Mouse (Mus musculus): Measurements from ENCODE around the gene Snx14. TPM values are rescaled to one million over a fixed set of nuclear protein-coding genes. Genes with fewer than 3 reads are reported as not detected.

Snx14 gene
- 10 to 100 TPM; 28.2 to 32.7 TPM for total RNA-seq (2023)

GRCm38 (mm10) chr9:88438555-88439237, at the start of gene Snx14:
Gene Snx14, minus strand, starts transcription at chr9:88438958.

DNA sequence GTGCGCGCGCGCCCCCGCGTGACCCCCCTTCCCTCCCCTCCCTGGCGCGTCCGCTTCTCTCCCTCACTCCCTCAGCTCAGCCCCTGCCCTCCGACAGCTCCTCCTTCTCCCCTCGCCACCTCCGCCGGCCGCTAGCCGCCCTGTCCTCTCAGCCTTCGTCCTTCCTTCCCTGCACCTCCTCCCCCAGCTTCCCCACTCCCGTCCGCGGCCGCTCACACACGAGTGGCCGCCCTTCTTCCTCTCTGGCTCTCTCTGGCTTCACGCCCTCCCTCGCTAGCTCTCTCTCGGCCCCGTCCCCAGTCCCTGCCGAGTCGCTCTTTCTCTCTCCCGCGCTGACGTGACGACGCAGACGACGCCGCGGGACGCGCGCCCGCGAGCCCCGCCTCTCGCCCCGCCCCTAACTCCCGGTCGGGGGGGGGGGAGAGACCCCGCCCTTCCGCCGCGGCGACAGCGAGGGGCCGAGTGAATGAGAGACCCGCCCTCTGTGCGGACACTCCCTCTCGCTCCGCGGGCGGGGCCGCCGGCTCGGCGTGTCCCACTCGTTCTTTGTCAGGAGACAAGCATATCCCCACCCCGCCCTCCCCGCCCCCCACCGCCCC, 43.6 kb upstream of the Snx14 start, which contains the start of gene Syncrip:
TSS of gene Syncrip (minus strand) at position 345 of the 599 bp plus-strand sequence.

DNA sequence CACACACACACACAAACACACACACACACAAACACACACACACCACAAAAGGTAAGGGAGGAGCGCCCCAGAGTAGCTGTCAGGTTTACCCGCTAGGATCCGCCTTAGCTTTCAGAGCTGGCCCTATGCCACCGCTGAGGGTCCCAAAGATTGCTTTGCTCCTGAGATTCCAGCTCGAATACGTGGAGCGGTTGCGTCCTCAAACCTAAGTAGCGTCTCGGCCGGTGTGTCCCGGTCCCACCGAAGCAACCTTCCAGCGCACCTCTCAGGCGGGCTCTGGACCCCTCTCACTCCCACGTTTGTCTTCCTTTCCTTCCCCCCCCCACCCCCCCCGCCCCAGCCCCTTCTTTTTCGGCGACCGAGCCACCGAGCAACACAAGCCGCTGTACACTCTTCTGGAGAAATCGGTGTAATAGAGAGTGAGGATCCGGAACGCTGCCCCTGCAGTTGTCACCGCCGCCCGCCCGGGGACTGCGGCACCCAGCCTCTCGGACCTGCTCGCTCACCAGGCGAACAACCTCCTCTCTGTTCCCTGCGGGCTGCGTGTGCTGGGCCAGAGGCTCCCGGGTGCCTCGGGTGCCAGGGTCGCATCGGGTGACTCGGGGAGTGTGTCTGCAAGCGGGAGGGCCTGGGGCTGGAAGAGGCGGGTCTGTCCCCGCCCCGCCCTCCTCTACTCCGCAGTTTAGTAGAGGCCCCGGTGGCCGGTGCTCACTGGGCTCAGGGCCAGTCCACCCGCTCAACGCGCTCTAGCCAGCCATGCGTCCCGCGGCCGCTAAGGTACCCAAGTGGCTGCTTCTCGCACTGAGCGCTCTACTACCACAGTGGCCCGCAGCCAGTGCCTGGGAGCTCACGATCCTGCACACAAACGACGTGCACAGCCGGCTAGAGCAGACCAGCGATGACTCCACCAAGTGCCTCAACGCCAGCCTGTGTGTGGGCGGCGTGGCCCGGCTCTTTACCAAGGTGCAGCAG, 111.5 kb downstream of the Snx14 start, which contains the start of gene Nt5e:
TSS of gene Nt5e (plus strand) at position 268 of the 972 bp plus-strand sequence.

Other genes starting within 250 kb of the Snx14 start
- gene Nt5e, start 111.8 kb downstream of the Snx14 start, total RNA-seq (2023), result 10 to 100 TPM in 1 of 2 experiments, 1 to 10 TPM in 1; 6.6 to 13.1 TPM
- gene Gm20537, start 17.7 kb upstream of the Snx14 start, total RNA-seq (2023), result 1 to 10 TPM in 1 of 2 experiments, not detected in 1; 2.0 TPM
- 100 to 1,000 TPM; 107 to 118 TPM for gene Syncrip, start 43.6 kb upstream of the Snx14 start, total RNA-seq (2023)
- 10 to 100 TPM in 1 of 2 experiments, 1 to 10 TPM in 1; 9.5 to 11.1 TPM for gene Zfp949, start 109.1 kb upstream of the Snx14 start, total RNA-seq (2023)
- under 1 TPM in 1 of 2 experiments, not detected in 1; 0.27 TPM for gene Trim43a, start 141.9 kb upstream of the Snx14 start, total RNA-seq (2023)